Mouse (Mus musculus) splenic B cell, adult 2 months (primary cell): ENCODE measurements at regions not wholly inside any gene's neighbourhood (a gene's known extent, or its start where the extent isn't known, plus 50 kb on each side); places are given as distances from the start of the nearest gene placed in this dataset.
"Not testable (repeated sequence)": the region's sequence is repeated elsewhere in the genome, so short reads cannot be mapped to it uniquely, and the experiment has no call there.

Experiments used
- DNase-seq: peaks from one replicate; pipeline ENCODE4 v3.0.0-alpha.2; 2011; ENCODE audit warnings: low read depth, low spot score
- H3K27me3 ChIP-seq: 2 replicates; pipeline ENCODE4 v1.6.1; 2012; ENCODE audit warnings: mild to moderate bottlenecking, low read length, moderate library complexity, mixed read lengths; ENCODE audit not compliant: control insufficient read depth, poor library complexity, insufficient read depth, severe bottlenecking
- H3K36me3 ChIP-seq: 2 replicates; pipeline ENCODE4 v1.6.1; 2012; ENCODE audit warnings: mild to moderate bottlenecking, low read length, moderate library complexity, mixed read lengths; ENCODE audit not compliant: control insufficient read depth, poor library complexity, insufficient read depth, severe bottlenecking

- Histone ChIP-seq H3K36me3 (no peaks in the 10 kb centered on the region), H3K27me3 (no peaks in the 10 kb centered on the region; the same call in 1 of the 2 replicates)
- no peak for DNase-seq
Observed at GRCm38 (mm10) chr9:88259627-88260026, 67.4 kb upstream of the Nt5e start.

GRCm38 (mm10) chr9:88260072-88260635 is 66.8 kb upstream of the Nt5e start:
- no peak for DNase-seq
- no peaks in the 10 kb centered on the region; the same call in 1 of the 2 replicates for H3K27me3 ChIP-seq
- no peaks in the 10 kb centered on the region for H3K36me3 ChIP-seq

GRCm38 (mm10) chr9:88262461-88262860 is 64.5 kb upstream of the Nt5e start:
- DNase-seq = no peak
- Histone ChIP-seq H3K36me3 (no peaks in the 10 kb centered on the region), H3K27me3 (no peaks in the 10 kb centered on the region)

- H3K36me3 ChIP-seq, DNase-seq, H3K27me3 ChIP-seq: not testable (repeated sequence)
Observed at GRCm38 (mm10) chr9:88266346-88266745, 60.7 kb upstream of the Nt5e start.

GRCm38 (mm10) chr9:88268811-88269210 is 58.2 kb upstream of the Nt5e start:
- H3K36me3 ChIP-seq = no peaks in the 10 kb centered on the region
- H3K27me3 ChIP-seq = no peaks in the 10 kb centered on the region
- no peak for DNase-seq

GRCm38 (mm10) chr9:88269216-88269615 is 57.8 kb upstream of the Nt5e start:
- no peaks in the 10 kb centered on the region for H3K36me3 ChIP-seq
- H3K27me3 ChIP-seq = no peaks in the 10 kb centered on the region
- DNase-seq = no peak

GRCm38 (mm10) chr9:88270836-88271235 is 56.2 kb upstream of the Nt5e start:
- no peak for DNase-seq
- no peaks in the 10 kb centered on the region for H3K36me3 ChIP-seq
- H3K27me3 ChIP-seq = no peaks in the 10 kb centered on the region

GRCm38 (mm10) chr9:88273304-88273703 is 53.7 kb upstream of the Nt5e start:
- no peak for DNase-seq
- H3K27me3 ChIP-seq = no peaks in the 10 kb centered on the region
- H3K36me3 ChIP-seq = no peaks in the 10 kb centered on the region

- Histone ChIP-seq H3K36me3 (no peaks in the 10 kb centered on the region), H3K27me3 (no peaks in the 10 kb centered on the region)
- no peak for DNase-seq
Observed at GRCm38 (mm10) chr9:88274040-88274439, 53.0 kb upstream of the Nt5e start.

GRCm38 (mm10) chr9:88274681-88275336 is 52.2 kb upstream of the Nt5e start:
- no peaks in the 10 kb centered on the region for H3K27me3 ChIP-seq
- no peaks in the 10 kb centered on the region for H3K36me3 ChIP-seq
- DNase-seq = no peak

GRCm38 (mm10) chr9:88276023-88276568 is 50.9 kb upstream of the Nt5e start:
- Histone ChIP-seq H3K27me3 (no peaks in the 10 kb centered on the region), H3K36me3 (no peaks in the 10 kb centered on the region)
- DNase-seq = no peak

GRCm38 (mm10) chr9:88277031-88277430 is 50.0 kb upstream of the Nt5e start:
- no peak for DNase-seq
- Histone ChIP-seq H3K27me3 (no peaks in the 10 kb centered on the region), H3K36me3 (no peaks in the 10 kb centered on the region)
